Mouse (Mus musculus): Measurements from ENCODE around the gene Zxdb. TPM values are rescaled to one million over a fixed set of nuclear protein-coding genes. Genes with fewer than 3 reads are reported as not detected.
"Not testable (repeated sequence)": the region's sequence is repeated elsewhere in the genome, so short reads cannot be mapped to it uniquely, and the experiment has no call there.

Zxdb gene
- polyA plus RNA-seq (2012; fragmentation: generic; extraction: Trizol): 1.9 TPM
- long read RNA-seq, experiment 1: 0 reads
- long read RNA-seq, experiment 2, full-length matches to known transcripts: 3 of 3 reads
- long read RNA-seq, experiment 2, partial matches to known transcripts: 0 of 3 reads
- long read RNA-seq, experiment 2, other reads (novel, unspliced or antisense): 0 of 3 reads

GRCm38 (mm10) chrX:94724192-94724971 is at the start of gene Zxdb:
Zxdb (plus strand) TSS chrX:94724569.
- not testable (repeated sequence) for H3K79me3 ChIP-seq (ENCODE audit: low read depth); H3K4me3 ChIP-seq (ENCODE audit: insufficient read depth, poor library complexity, severe bottlenecking); H3K27me3 ChIP-seq (ENCODE audit: control insufficient read depth, insufficient read depth, insufficient read length); H3ac ChIP-seq (ENCODE audit: control insufficient read depth, insufficient read length, low read depth); H3K79me2 ChIP-seq (ENCODE audit: control insufficient read depth, insufficient read depth); H3K36me3 ChIP-seq (ENCODE audit: control insufficient read depth, insufficient read depth)

GRCm38 (mm10) chrX:94674977-94675376 is 49.4 kb upstream of the Zxdb start:
- Histone ChIP-seq H3K27me3 (ENCODE audit: control insufficient read depth, insufficient read depth, insufficient read length) (no peaks in the 10 kb centered on the region), H3K36me3 (ENCODE audit: control insufficient read depth, insufficient read depth) (no peaks in the 10 kb centered on the region), H3K79me3 (ENCODE audit: low read depth) (no peaks in the 10 kb centered on the region), H3K4me3 (ENCODE audit: insufficient read depth, poor library complexity, severe bottlenecking) (no peak overlapping the region), H3K79me2 (ENCODE audit: control insufficient read depth, insufficient read depth) (no peaks in the 10 kb centered on the region), H3ac (ENCODE audit: control insufficient read depth, insufficient read length, low read depth) (no peak overlapping the region)
- TF ChIP-seq CTCF (IDR thresholded peaks at IDR 0.05; ENCODE audit: control insufficient read depth, insufficient read depth, insufficient read length): no peak
- TF ChIP-seq MYOG (IDR thresholded peaks at IDR 0.05; ENCODE audit: control insufficient read depth, extremely low read depth, insufficient read length): no peak
- no peak for TF ChIP-seq MYOD1 (IDR thresholded peaks at IDR 0.05; ENCODE audit: control insufficient read depth, insufficient read length, low read depth)
- no peak for TF ChIP-seq CEBPB (IDR thresholded peaks at IDR 0.05; ENCODE audit: low read depth)
- no peak for TF ChIP-seq USF1 (IDR thresholded peaks at IDR 0.05; ENCODE audit: low read depth)
- TF ChIP-seq MAX (IDR thresholded peaks at IDR 0.05): no peak
- TF ChIP-seq FOSL1 (IDR thresholded peaks at IDR 0.05; ENCODE audit: insufficient read depth, low read length, poor library complexity, severe bottlenecking): no peak

GRCm38 (mm10) chrX:94681581-94681980 is 42.8 kb upstream of the Zxdb start:
- not testable (repeated sequence) for H3K36me3 ChIP-seq (ENCODE audit: control insufficient read depth, insufficient read depth); H3K27me3 ChIP-seq (ENCODE audit: control insufficient read depth, insufficient read depth, insufficient read length); H3K4me3 ChIP-seq (ENCODE audit: insufficient read depth, poor library complexity, severe bottlenecking); H3K79me3 ChIP-seq (ENCODE audit: low read depth); H3ac ChIP-seq (ENCODE audit: control insufficient read depth, insufficient read length, low read depth); H3K79me2 ChIP-seq (ENCODE audit: control insufficient read depth, insufficient read depth)

- not testable (repeated sequence) for H3K27me3 ChIP-seq (ENCODE audit: control insufficient read depth, insufficient read depth, insufficient read length); H3ac ChIP-seq (ENCODE audit: control insufficient read depth, insufficient read length, low read depth)
Observed at GRCm38 (mm10) chrX:94689593-94689992, 34.8 kb upstream of the Zxdb start.

GRCm38 (mm10) chrX:94706676-94707075 is 17.7 kb upstream of the Zxdb start:
- H3K36me3 ChIP-seq (ENCODE audit: control insufficient read depth, insufficient read depth); H3ac ChIP-seq (ENCODE audit: control insufficient read depth, insufficient read length, low read depth); H3K27me3 ChIP-seq (ENCODE audit: control insufficient read depth, insufficient read depth, insufficient read length); H3K79me3 ChIP-seq (ENCODE audit: low read depth); H3K79me2 ChIP-seq (ENCODE audit: control insufficient read depth, insufficient read depth); H3K4me3 ChIP-seq (ENCODE audit: insufficient read depth, poor library complexity, severe bottlenecking): not testable (repeated sequence)

More at GRCm38 (mm10) chrX:94689593-94689992, 34.8 kb upstream of the Zxdb start:
- H3K4me3 ChIP-seq (ENCODE audit: insufficient read depth, poor library complexity, severe bottlenecking); H3K36me3 ChIP-seq (ENCODE audit: control insufficient read depth, insufficient read depth); H3K79me3 ChIP-seq (ENCODE audit: low read depth); H3K79me2 ChIP-seq (ENCODE audit: control insufficient read depth, insufficient read depth): not testable (repeated sequence)

- H3K79me2 ChIP-seq (ENCODE audit: control insufficient read depth, insufficient read depth); H3K4me3 ChIP-seq (ENCODE audit: insufficient read depth, poor library complexity, severe bottlenecking); H3ac ChIP-seq (ENCODE audit: control insufficient read depth, insufficient read length, low read depth); H3K79me3 ChIP-seq (ENCODE audit: low read depth); H3K36me3 ChIP-seq (ENCODE audit: control insufficient read depth, insufficient read depth); H3K27me3 ChIP-seq (ENCODE audit: control insufficient read depth, insufficient read depth, insufficient read length): not testable (repeated sequence)
Observed at GRCm38 (mm10) chrX:94709752-94710151, 14.6 kb upstream of the Zxdb start.

GRCm38 (mm10) chrX:94724972-94725569 is 702 bp downstream of the Zxdb start:
- H3K27me3 ChIP-seq (ENCODE audit: control insufficient read depth, insufficient read depth, insufficient read length): not testable (repeated sequence)

GRCm38 (mm10) chrX:94725627-94726083 is 1.3 kb downstream of the Zxdb start:
- not testable (repeated sequence) for H3K36me3 ChIP-seq (ENCODE audit: control insufficient read depth, insufficient read depth); H3K79me2 ChIP-seq (ENCODE audit: control insufficient read depth, insufficient read depth); H3K27me3 ChIP-seq (ENCODE audit: control insufficient read depth, insufficient read depth, insufficient read length); H3ac ChIP-seq (ENCODE audit: control insufficient read depth, insufficient read length, low read depth); H3K79me3 ChIP-seq (ENCODE audit: low read depth); H3K4me3 ChIP-seq (ENCODE audit: insufficient read depth, poor library complexity, severe bottlenecking)

More at GRCm38 (mm10) chrX:94724972-94725569, 702 bp downstream of the Zxdb start:
- H3K36me3 ChIP-seq (ENCODE audit: control insufficient read depth, insufficient read depth); H3ac ChIP-seq (ENCODE audit: control insufficient read depth, insufficient read length, low read depth); H3K79me2 ChIP-seq (ENCODE audit: control insufficient read depth, insufficient read depth); H3K79me3 ChIP-seq (ENCODE audit: low read depth); H3K4me3 ChIP-seq (ENCODE audit: insufficient read depth, poor library complexity, severe bottlenecking): not testable (repeated sequence)
